ENCODE assay signal across 8 mouse cellular contexts in genomic region chr5:123049271-123049670, GRCm38 (mm10). TPM values are rescaled to one million over a fixed set of nuclear protein-coding genes. Genes with fewer than 3 reads are reported as not detected.
DNase-seq lines count a peak whose midpoint lies in the region; ATAC-seq and TF ChIP-seq lines count a peak whose summit lies in the region.

No protein-coding gene starts in this region.

- no peak overlapping the region for H3K27ac ChIP-seq in embryonic facial prominence, embryonic 12.5 days
- H3K27ac ChIP-seq in hindbrain, embryonic 15.5 days (replicated peaks): no peak overlapping the region
- 0 out of 2 replicates have a peak overlapping the region, but pooled peaks have one; percentile 13 for H3K27ac ChIP-seq in lung, embryonic 14.5 days (ENCODE audit: low read depth)

- no peak for ATAC-seq in embryonic facial prominence, embryonic 12.5 days (ENCODE audit: insufficient number of reproducible peaks, insufficient read depth, low FRiP score, low TSS enrichment)
- peak; percentile 42; the same call in 1 of the 2 replicates for ATAC-seq in hindbrain, embryonic 15.5 days (ENCODE audit: low FRiP score, low read depth)
- ATAC-seq in lung, embryonic 14.5 days (ENCODE audit: insufficient read depth): peak; percentile 62; the same call in 1 of the 2 replicates
- ATAC-seq in neutrophil, adult 5-6 weeks (ENCODE audit: extremely low read depth, insufficient number of reproducible peaks, low FRiP score, poor library complexity, severe bottlenecking): 0 out of 2 replicates have a peak, but pooled peaks have one; percentile 62

- peaks cover 7% of the 10 kb centered on the region; the same call in 1 of the 2 replicates for H3K4me1 ChIP-seq in embryonic facial prominence, embryonic 12.5 days
- H3K4me1 ChIP-seq in hindbrain, embryonic 15.5 days (replicated peaks): peaks cover 6% of the 10 kb centered on the region
- H3K4me1 ChIP-seq in lung, embryonic 14.5 days (ENCODE audit: insufficient read depth): 0 out of 2 replicates have a peak, but pooled peaks cover 3% of the 10 kb centered on the region

- H3K4me2 ChIP-seq in embryonic facial prominence, embryonic 12.5 days (replicated peaks): peak overlapping the region; percentile 55
- peak overlapping the region; percentile 44 for H3K4me2 ChIP-seq in hindbrain, embryonic 15.5 days
- peak overlapping the region; percentile 64 for H3K4me2 ChIP-seq in lung, embryonic 14.5 days

- peak overlapping the region; percentile 33 for H3K9ac ChIP-seq in embryonic facial prominence, embryonic 12.5 days
- no peak overlapping the region for H3K9ac ChIP-seq in hindbrain, embryonic 15.5 days
- H3K9ac ChIP-seq in lung, embryonic 14.5 days: peak overlapping the region; percentile 51

- DNase-seq in right cerebral cortex, postnatal 10 days (ENCODE audit: low spot score in 2 of 2): peak; percentile 60 to 62
- no peak for DNase-seq in right cerebral cortex, postnatal 36 days (ENCODE audit: low spot score in 2 of 2)
- peak; percentile 87 for DNase-seq in lung, embryonic 14.5 days
- DNase-seq in cerebellum, postnatal 25 days: no peak
- no peak for DNase-seq in ovary, adult 18-20 months (ENCODE audit: low spot score)

- WGBS in embryonic facial prominence, embryonic 12.5 days: 2% methylated on average over 12 of the region's 12 CpGs
- WGBS in hindbrain, embryonic 15.5 days: 6% methylated on average over 12 of the region's 12 CpGs
- WGBS in lung, embryonic 14.5 days: 4% methylated on average over 12 of the region's 12 CpGs

- peak overlapping the region; percentile 22 for H3K4me3 ChIP-seq in embryonic facial prominence, embryonic 12.5 days
- no peak overlapping the region for H3K4me3 ChIP-seq in hindbrain, embryonic 15.5 days
- peak overlapping the region; percentile 25; the same call in 1 of the 2 replicates for H3K4me3 ChIP-seq in lung, embryonic 14.5 days (ENCODE audit: low read depth, low read length)

- H3K36me3 ChIP-seq in embryonic facial prominence, embryonic 12.5 days: no peaks in the 10 kb centered on the region
- H3K36me3 ChIP-seq in hindbrain, embryonic 15.5 days: no peaks in the 10 kb centered on the region
- no peaks in the 10 kb centered on the region for H3K36me3 ChIP-seq in lung, embryonic 14.5 days (ENCODE audit: insufficient read depth)

- no peaks in the 10 kb centered on the region for H3K9me3 ChIP-seq in embryonic facial prominence, embryonic 12.5 days
- no peaks in the 10 kb centered on the region for H3K9me3 ChIP-seq in hindbrain, embryonic 15.5 days
- H3K9me3 ChIP-seq in lung, embryonic 14.5 days (ENCODE audit: low read depth, low read length): no peaks in the 10 kb centered on the region

- peak; percentile 56 for TF ChIP-seq CTCF in lung, embryonic 14.5 days (IDR thresholded peaks at IDR 0.05; ENCODE audit: low read depth)

- no peaks in the 10 kb centered on the region for H3K27me3 ChIP-seq in embryonic facial prominence, embryonic 12.5 days
- no peaks in the 10 kb centered on the region for H3K27me3 ChIP-seq in hindbrain, embryonic 15.5 days
- no peaks in the 10 kb centered on the region for H3K27me3 ChIP-seq in lung, embryonic 14.5 days (ENCODE audit: insufficient read depth, low read length)

RNA-seq across cellular contexts. Expression of gene Morn3, which starts 2.5 kb away (rescaled TPM):
- polyA plus RNA-seq in embryonic facial prominence, embryonic 12.5 days (2016; fragmentation: Nextera tagmentation; extraction: Ambion mirVana): not detected in 2 replicates
- 1.1 and 1.3 TPM in 2 replicates for polyA plus RNA-seq in hindbrain, embryonic 15.5 days (2015; fragmentation: Nextera tagmentation; extraction: Ambion mirVana)
- polyA plus RNA-seq in lung, embryonic 14.5 days (2014; fragmentation: Nextera tagmentation; extraction: Ambion mirVana): 0.72 TPM in 1 of 2 replicates, not detected in the other
- not detected in 2 replicates for total RNA-seq in neutrophil, adult 5-6 weeks (2017)

RNA-seq across cellular contexts. Expression of gene Tmem120b, which starts 18.9 kb away (rescaled TPM):
- 14.8 and 16.6 TPM in 2 replicates for polyA plus RNA-seq in embryonic facial prominence, embryonic 12.5 days (2016; fragmentation: Nextera tagmentation; extraction: Ambion mirVana)
- polyA plus RNA-seq in hindbrain, embryonic 15.5 days (2015; fragmentation: Nextera tagmentation; extraction: Ambion mirVana): 17.9 and 20.7 TPM in 2 replicates
- polyA plus RNA-seq in lung, embryonic 14.5 days (2014; fragmentation: Nextera tagmentation; extraction: Ambion mirVana): 8.2 and 10.0 TPM in 2 replicates
- 1.8 and 2.0 TPM in 2 replicates for total RNA-seq in neutrophil, adult 5-6 weeks (2017)

RNA-seq across cellular contexts. Expression of gene Orai1, which starts 34.4 kb away (rescaled TPM):
- polyA plus RNA-seq in embryonic facial prominence, embryonic 12.5 days (2016; fragmentation: Nextera tagmentation; extraction: Ambion mirVana): 12.3 and 14.8 TPM in 2 replicates
- 14.0 and 14.3 TPM in 2 replicates for polyA plus RNA-seq in hindbrain, embryonic 15.5 days (2015; fragmentation: Nextera tagmentation; extraction: Ambion mirVana)
- 16.8 and 18.2 TPM in 2 replicates for polyA plus RNA-seq in lung, embryonic 14.5 days (2014; fragmentation: Nextera tagmentation; extraction: Ambion mirVana)
- total RNA-seq in neutrophil, adult 5-6 weeks (2017): 36.6 and 38.4 TPM in 2 replicates

RNA-seq across cellular contexts. Expression of gene Kdm2b, which starts 59.6 kb away (rescaled TPM):
- 77.9 and 84.4 TPM in 2 replicates for polyA plus RNA-seq in embryonic facial prominence, embryonic 12.5 days (2016; fragmentation: Nextera tagmentation; extraction: Ambion mirVana)
- 95.4 and 99.5 TPM in 2 replicates for polyA plus RNA-seq in hindbrain, embryonic 15.5 days (2015; fragmentation: Nextera tagmentation; extraction: Ambion mirVana)
- polyA plus RNA-seq in lung, embryonic 14.5 days (2014; fragmentation: Nextera tagmentation; extraction: Ambion mirVana): 38.5 and 46.7 TPM in 2 replicates
- total RNA-seq in neutrophil, adult 5-6 weeks (2017): 24.3 and 27.4 TPM in 2 replicates

Comparison
In these comparisons a context has a peak if more than half of its experiments do, and no peak if none do; other contexts are left out.
1. DNase-seq: peak in right cerebral cortex, postnatal 10 days (2 of 2) and lung, embryonic 14.5 days (single experiment); none in right cerebral cortex, postnatal 36 days (0 of 2), cerebellum, postnatal 25 days (0 of 2) and ovary, adult 18-20 months (single experiment).
2. Peak in every context shown above with its lines, with median percentiles within 50 percentile points of each other: H3K4me2 ChIP-seq.